Mouse (Mus musculus): Measurements from ENCODE around the gene Psmc6.

Psmc6 gene

GRCm38 (mm10) chr14:45364211-45365195 is 34.9 kb downstream of the Psmc6 start:
- no peak for DNase-seq

GRCm38 (mm10) chr14:45365196-45365587 is 35.6 kb downstream of the Psmc6 start:
- no peak for DNase-seq

GRCm38 (mm10) chr14:45378771-45379170 is 49.2 kb downstream of the Psmc6 start:
- no peak for DNase-seq

GRCm38 (mm10) chr14:45380756-45381155 is 51.2 kb downstream of the Psmc6 start:
- no peak for DNase-seq

GRCm38 (mm10) chr14:45382912-45383311 is 53.3 kb downstream of the Psmc6 start:
- no peak for DNase-seq

- no peak for DNase-seq
Measured at GRCm38 (mm10) chr14:45385596-45385995, 56.0 kb downstream of the Psmc6 start.

GRCm38 (mm10) chr14:45387480-45387879 is 57.9 kb downstream of the Psmc6 start:
- no peak for DNase-seq

- peak; percentile 82 for DNase-seq
Measured at GRCm38 (mm10) chr14:45388345-45389181, 59.0 kb downstream of the Psmc6 start.

- no peak for DNase-seq
Measured at GRCm38 (mm10) chr14:45389194-45389593, 59.6 kb downstream of the Psmc6 start.

Measured in thymus, postnatal 25 days (tissue).